Mouse (Mus musculus): Measurements from ENCODE around the gene Map1a. TPM values are rescaled to one million over a fixed set of nuclear protein-coding genes. Genes with fewer than 3 reads are reported as not detected.
A peak's percentile ranks its signal among the peaks of the same experiment; 100 is the strongest.

Map1a gene
- total RNA-seq, 1 experiment from 2014 or later, result 6.2 TPM

DNA sequence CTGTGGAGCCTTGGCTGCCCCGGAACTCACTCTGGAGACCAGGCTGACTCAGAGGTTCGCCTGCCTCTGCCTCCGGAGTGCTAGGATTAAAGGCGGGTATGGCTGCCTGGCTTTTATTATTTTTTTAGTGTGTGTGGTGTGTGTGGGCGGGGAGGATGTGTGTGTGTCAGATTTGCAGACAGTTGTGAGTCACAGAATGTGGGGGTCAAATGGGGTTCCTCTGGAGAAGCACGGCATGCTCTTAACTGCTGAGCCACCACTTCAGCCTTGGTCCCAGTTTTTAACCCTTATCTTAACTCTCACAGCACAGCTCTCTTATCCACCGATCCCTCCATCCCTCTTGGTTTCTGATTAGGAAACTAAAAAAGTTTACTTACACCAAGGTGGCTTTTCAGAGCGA is 26.9 kb downstream of the Map1a start:
- DNase-seq, result no peak

DNA sequence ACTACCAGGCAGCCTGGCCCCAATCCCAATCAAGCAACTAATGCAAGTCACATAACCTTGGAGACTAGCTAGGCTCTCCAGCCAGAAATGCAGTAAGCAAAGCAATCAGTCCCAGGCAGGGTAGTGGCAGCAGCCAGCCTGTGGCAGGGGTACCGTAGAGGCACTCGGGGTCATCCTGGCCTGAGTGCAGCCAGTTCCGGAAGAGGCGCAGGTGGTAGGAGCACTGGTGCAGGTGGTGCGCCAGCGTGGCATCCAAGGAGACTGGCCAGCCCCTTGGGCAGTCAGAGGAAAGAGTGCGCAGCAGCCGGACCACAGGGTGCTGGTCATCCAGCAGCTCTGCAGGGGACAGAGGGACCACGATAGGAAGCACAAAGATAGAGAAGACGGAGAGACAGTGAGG is 33.6 kb downstream of the Map1a start:
- no peak for DNase-seq

DNA sequence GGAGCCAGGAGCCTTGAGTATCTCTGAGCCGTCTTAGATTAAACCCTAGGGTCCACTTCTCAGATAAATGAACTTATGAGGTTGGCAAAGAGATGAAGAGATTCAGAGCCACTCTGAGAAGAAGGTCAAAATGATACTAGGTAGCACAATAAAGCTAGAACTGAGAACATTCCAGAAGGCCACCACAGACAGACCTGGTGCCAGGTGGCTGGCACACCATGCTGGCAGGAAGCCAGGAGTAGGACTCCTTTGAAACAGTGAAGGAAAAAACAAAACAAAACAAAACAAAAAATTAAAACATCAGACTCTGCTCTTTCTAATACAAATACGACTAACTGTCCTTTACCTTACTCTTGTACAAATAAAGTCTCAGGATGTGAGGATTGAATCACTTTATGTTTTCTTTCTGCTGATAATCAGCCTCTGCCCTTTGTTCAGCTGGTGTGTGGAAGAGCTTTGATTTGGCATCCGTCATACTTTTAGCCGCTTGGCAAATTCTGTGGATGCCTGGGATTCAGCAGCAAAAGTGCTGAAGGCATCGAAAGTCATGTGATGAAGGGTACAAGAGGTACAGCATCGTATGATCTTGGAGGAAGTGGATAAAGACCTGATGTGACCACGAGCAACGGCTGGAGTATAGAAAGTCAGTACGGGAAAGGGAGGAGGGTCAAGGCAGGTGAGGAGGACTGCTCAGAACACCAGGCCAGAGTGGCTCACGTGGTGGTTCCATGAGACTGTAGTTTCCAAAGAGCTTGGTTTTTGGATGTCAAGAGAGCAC is 34.5 kb downstream of the Map1a start:
- no peak for DNase-seq

DNA sequence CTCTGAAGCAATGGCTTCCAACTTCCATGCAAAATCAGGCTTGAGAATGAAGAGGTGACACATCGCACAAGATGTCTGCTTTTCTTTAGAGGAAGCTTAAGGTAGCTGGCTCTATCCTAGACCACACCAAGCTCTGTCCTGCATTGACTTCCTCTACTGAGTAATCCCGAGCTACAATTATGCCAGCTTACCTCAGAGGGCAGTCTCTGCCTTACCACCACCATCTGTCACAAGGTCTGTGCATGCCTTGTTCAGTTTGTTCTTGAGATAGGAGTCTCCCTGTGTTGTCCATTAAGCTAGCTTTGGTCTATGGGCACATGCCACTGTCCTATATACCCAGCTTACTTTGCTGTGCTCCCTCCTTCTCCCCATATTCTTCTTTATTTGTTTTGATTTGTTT is 40.1 kb downstream of the Map1a start:
- no peak for DNase-seq

DNA sequence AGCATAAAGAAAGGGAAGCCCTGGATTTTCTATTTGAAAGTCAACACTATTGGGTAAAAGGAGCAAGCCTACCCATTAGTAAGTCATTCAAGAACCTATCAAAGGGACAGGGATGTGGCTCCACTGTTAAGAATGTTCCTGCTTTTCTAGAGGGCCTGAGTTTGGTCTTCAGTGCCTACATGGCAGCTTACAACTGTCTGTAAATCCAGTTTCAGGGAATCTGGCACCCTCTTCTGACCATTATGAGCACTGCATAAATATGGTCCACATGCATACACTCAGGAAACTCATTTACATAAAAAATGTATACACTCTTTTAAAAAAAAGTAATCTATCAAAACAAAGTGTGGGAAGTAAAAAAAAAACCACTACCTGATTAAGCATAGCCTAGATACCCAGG is 49.7 kb downstream of the Map1a start:
- DNase-seq, result no peak

DNA sequence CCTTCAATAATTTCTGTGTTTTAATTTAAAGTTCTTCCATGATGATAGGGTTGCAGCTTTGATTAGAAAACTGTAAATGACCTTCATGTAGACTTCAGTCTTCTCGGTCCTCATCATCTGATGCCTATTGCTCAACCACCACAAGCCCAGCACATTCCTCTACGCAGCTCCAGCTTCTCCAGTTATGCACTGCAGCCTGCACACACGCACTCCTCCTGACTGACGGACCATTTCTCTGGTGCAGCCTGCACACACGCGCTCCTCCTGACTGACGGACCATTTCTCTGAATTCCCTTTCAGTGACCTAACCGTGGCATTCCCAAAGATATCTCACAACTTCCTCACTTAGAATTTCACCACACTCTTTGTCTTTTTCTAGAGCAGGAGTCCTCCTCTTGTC is 63.8 kb downstream of the Map1a start:
- DNase-seq, result no peak

DNA sequence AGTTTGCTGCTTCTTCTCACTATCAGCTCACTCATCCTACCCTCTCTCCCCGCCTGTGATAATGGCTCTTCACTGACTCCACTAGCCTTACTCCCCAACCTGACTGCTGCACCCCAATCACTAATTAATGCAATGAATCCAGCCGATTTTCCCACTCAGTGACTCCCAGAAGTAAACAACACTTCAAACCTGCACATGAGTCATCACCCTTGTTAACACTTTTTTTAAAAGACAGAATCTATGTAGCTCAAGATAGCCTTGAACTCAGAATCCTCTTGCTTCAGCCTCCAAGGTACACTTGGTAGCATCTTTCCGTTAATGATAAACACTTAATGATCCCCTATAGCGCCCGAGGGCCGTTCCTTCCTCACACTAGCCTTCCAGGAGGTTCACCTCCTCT is 65.0 kb downstream of the Map1a start:
- no peak for DNase-seq

DNA sequence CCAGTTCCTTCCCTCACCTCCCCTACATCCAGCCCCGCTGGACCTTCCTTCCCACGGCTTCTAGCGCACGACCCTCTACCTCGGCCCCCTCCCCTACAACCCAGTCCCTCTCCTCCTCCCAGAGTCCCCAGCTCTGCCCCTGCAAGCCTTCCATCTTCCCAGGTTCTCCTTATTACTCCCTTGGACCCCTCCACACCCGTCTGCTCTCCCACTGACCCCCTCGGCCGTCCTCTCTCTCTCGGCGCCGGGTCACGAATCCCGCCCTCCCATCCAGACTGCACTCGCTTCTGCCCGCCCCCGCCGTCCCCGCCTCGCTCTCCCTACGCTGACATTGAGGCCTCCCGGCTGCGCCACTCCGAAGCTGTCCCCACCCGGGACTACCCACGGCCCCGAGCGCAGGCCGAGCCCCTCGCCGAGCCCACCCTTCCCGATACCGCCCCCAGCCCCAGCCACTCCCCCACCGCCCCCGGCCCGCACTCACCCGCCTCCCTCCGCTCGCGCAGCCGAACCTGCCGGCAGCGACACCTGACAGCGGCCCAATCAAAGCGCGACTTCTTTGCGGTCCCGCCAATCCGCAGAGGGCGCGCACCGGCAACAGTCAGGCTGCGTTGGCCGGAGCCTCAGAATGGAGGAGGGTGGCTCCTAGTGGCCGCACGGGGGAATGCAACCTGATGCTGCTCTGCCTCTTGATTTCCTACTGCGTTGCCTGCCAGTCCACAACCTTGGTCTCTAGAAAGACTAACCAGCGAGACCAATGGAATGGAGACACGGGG is 65.6 kb downstream of the Map1a start, which contains the start of gene Ppip5k1:
Ppip5k1 (minus strand) TSS at position 577 of the 773 bp plus-strand sequence.
- DNase-seq, result peak; percentile 97

DNA sequence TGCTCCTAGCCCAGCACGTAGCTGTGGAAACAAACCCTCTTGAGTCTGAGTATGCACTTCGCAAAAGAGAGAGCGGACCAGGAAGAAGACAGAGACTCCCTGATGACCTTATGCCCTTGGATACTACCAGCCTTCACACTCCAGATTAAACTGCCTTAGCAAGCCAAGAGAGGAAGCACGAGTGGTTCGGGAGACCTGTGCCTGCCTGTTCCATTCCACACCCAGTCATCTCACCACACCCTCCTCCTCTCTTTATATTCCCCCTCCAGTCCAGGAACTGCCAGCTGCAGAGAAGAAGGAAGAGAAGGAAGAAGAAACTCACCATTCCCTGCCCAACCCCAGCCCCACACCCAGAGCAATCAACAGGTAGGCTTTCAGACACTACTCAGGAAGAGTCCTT is 68.1 kb downstream of the Map1a start, which contains the start of gene Ckmt1:
Ckmt1 (plus strand) TSS at position 221 of the 400 bp plus-strand sequence.
- DNase-seq, result no peak

DNA sequence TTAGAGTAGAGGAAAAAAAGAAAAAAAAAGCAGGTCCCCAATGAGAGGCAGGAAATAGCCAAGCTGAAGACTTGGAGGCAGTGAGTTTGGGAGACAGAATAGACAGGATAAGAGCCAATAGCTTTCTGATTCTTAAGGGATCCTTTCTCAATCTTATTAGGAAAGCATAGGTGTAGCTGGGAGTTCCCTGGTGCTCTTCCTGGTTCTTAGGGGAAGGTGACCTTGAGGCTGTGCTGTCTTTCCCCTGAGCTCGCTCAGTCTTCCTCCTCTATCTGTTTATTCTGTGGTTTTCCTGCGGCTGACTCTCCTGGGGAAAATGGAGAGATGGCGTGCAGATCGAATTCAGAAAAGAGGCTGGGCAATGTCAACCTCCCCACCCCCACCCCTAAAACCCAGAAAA is 68.6 kb downstream of the Map1a start:
- no peak for DNase-seq

DNA sequence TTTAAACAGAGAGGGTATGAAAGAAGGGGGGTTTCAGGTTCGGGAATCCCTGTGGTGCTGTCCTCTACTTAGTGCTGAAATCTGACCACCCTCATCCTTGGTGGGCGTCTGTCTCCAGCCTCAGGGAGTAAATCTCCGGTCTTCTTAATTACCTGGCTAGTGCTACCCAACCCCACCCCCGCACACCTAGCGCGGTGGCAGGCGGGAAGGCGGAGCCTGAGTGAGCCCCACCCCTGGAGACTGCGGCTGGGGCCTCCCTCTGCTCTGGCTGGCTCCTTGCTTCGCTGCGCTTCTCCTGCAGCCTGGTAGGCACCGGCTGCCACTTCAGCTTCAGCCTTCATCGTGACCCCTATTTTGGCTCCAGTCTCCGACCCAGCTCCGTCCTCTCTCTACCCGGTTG is 69.0 kb downstream of the Map1a start:
- DNase-seq, result peak; percentile 56

DNA sequence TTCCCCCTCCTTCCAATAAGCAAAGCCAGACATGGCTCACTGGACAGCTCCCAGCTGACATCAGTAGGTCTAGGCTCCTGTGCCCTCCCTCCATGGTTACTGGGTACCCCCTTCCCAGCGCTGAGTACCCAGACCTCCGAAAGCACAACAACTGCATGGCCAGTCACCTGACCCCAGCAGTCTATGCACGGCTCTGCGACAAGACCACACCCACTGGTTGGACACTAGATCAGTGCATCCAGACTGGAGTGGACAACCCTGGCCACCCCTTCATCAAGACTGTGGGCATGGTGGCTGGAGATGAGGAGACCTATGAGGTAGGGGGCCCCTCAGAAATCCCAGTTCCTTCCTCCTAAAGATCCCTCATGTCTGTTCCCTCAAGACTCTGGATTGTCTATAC is 70.1 kb downstream of the Map1a start:
- DNase-seq, result no peak

Other genes starting within 250 kb of the Map1a start
- not detected in 2 replicates for gene Tgm5, start 203.8 kb upstream of the Map1a start, total RNA-seq (2021)
- not detected in 2 replicates for gene Tgm7, start 179.8 kb upstream of the Map1a start, total RNA-seq (2021)
- gene Adal, start 149.2 kb upstream of the Map1a start, total RNA-seq (2021), result 19.4 and 21.5 TPM in 2 replicates
- gene Lcmt2, start 148.9 kb upstream of the Map1a start, total RNA-seq (2021), result 11.4 and 12.3 TPM in 2 replicates
- gene Tubgcp4, start 118.9 kb upstream of the Map1a start, total RNA-seq (2021), result 47.1 and 56.7 TPM in 2 replicates
- gene Zscan29, start 118.5 kb upstream of the Map1a start, total RNA-seq (2021), result 20.7 and 22.9 TPM in 2 replicates
- 82.8 and 89.4 TPM in 2 replicates for gene Trp53bp1, start 18.2 kb upstream of the Map1a start, total RNA-seq (2021)
- gene Ppip5k1, start 65.8 kb downstream of the Map1a start, total RNA-seq (2021), result 51.9 and 56.6 TPM in 2 replicates
- gene Ckmt1, start 68.1 kb downstream of the Map1a start, total RNA-seq (2021), result 6.3 and 8.9 TPM in 2 replicates
- gene Strc, start 97.6 kb downstream of the Map1a start, total RNA-seq (2021), result not detected in 2 replicates
- gene Pdia3, start 124.2 kb downstream of the Map1a start, total RNA-seq (2021), result 377 and 379 TPM in 2 replicates
- gene Catsper2, start 124.2 kb downstream of the Map1a start, total RNA-seq (2021), result 2.3 and 4.0 TPM in 2 replicates
- 0.49 TPM in 1 of 2 replicates, not detected in the other for gene Ell3, start 154.7 kb downstream of the Map1a start, total RNA-seq (2021)
- 351 and 386 TPM in 2 replicates for gene Serf2, start 159.6 kb downstream of the Map1a start, total RNA-seq (2021)
- 42.9 and 106 TPM in 2 replicates for gene Hypk, start 163.7 kb downstream of the Map1a start, total RNA-seq (2021)
- gene Serinc4, start 167.2 kb downstream of the Map1a start, total RNA-seq (2021), result 0.30 TPM in 1 of 2 replicates, not detected in the other
- 34.5 and 40.5 TPM in 2 replicates for gene Mfap1b, start 184.5 kb downstream of the Map1a start, total RNA-seq (2021)
- 34.5 and 37.6 TPM in 2 replicates for gene Mfap1a, start 217.1 kb downstream of the Map1a start, total RNA-seq (2021)
- 6.7 and 7.2 TPM in 2 replicates for gene Wdr76, start 217.1 kb downstream of the Map1a start, total RNA-seq (2021)